Mouse (Mus musculus): Measurements from ENCODE around the gene Slc28a1. TPM values are rescaled to one million over a fixed set of nuclear protein-coding genes. Genes with fewer than 3 reads are reported as not detected.
"Not testable (repeated sequence)": the region's sequence is repeated elsewhere in the genome, so short reads cannot be mapped to it uniquely, and the experiment has no call there.

Slc28a1 gene
- polyA plus RNA-seq, 1 experiment: 3.1 TPM

DNA sequence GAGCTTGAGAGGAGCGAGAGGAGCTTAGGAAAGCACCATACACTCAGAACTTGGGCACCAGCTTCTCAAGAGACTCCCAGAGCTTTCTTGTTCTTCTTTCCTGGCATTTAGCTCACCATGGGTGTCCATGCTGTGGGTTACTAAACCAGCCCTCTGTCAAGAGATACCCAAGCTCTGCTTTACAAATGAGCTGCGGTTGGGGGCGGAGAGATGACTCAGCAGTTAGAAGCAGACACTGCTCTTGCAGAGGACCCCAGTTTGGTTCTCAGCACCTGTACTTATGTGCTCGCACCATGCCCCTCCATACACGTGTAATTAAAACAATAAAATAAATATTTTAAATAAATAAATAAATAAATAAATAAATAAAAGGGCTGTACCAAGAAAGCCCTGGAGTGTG is 22.7 kb downstream of the Slc28a1 start:
- no peaks in the 10 kb centered on the region for H3K36me3 ChIP-seq (ENCODE audit: control insufficient read depth, insufficient read depth, low read length)
- no peak overlapping the region for H3K27ac ChIP-seq (ENCODE audit: control insufficient read depth, insufficient read depth, low read depth, low read length)
- H3K4me1 ChIP-seq (ENCODE audit: control insufficient read depth, insufficient read depth, low read length): peaks cover 3% of the 10 kb centered on the region
- H3K4me3 ChIP-seq (ENCODE audit: control insufficient read depth, low read depth, low read length): no peak overlapping the region
- H3K27me3 ChIP-seq (ENCODE audit: control insufficient read depth, insufficient read depth, low read length): no peaks in the 10 kb centered on the region
- TF ChIP-seq CTCF (IDR thresholded peaks at IDR 0.05; ENCODE audit: control insufficient read depth, insufficient read depth, insufficient replicate concordance, low read depth, low read length): no peak
- no peak for TF ChIP-seq POLR2A (IDR thresholded peaks at IDR 0.05; ENCODE audit: control insufficient read depth, low read depth, low read length)

GRCm38 (mm10) chr7:81139100-81139499 is 24.5 kb downstream of the Slc28a1 start:
- Histone ChIP-seq H3K27ac (ENCODE audit: control insufficient read depth, insufficient read depth, low read depth, low read length) (no peak overlapping the region), H3K27me3 (ENCODE audit: control insufficient read depth, insufficient read depth, low read length) (no peaks in the 10 kb centered on the region), H3K4me3 (ENCODE audit: control insufficient read depth, low read depth, low read length) (no peak overlapping the region), H3K36me3 (ENCODE audit: control insufficient read depth, insufficient read depth, low read length) (no peaks in the 10 kb centered on the region), H3K4me1 (ENCODE audit: control insufficient read depth, insufficient read depth, low read length) (peaks cover 3% of the 10 kb centered on the region)
- TF ChIP-seq CTCF (IDR thresholded peaks at IDR 0.05; ENCODE audit: control insufficient read depth, insufficient read depth, insufficient replicate concordance, low read depth, low read length): no peak
- no peak for TF ChIP-seq POLR2A (IDR thresholded peaks at IDR 0.05; ENCODE audit: control insufficient read depth, low read depth, low read length)

DNA sequence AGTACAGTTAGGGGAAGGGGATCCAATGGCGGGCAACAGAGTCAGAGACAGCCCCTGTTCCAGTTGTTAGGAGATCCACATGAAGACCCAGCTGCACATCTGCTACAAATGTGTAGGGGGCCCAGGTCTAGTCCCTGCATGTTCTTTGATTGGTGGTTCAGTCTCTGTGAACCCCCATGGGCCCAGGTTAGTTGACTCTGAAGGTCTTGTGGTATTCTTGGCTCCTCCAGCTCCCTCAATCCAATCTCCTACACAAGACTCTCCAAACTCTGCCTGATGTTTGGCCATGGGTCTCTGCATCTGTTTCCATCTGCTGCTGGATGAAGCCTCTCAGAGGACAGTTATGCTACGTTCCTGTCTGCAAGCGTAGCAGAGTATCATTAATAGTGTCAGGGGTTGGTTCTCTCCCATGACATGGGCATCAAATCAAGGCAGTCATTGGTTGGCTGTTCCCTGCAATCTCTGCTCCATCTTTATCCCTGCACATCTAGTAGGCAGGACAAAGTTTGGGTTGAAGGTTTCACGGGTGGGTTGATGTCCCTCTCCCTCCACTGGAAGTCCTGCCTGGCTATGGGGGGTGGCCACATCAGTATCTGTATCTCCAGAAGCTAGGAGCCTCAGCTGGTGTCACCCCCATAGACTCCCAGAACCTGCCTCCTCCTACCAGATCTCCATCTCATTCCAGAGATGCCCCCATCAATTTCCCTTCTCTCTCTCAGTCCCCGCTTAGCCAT is 25.2 kb downstream of the Slc28a1 start:
- Histone ChIP-seq H3K36me3 (ENCODE audit: control insufficient read depth, insufficient read depth, low read length) (no peaks in the 10 kb centered on the region), H3K27ac (ENCODE audit: control insufficient read depth, insufficient read depth, low read depth, low read length) (no peak overlapping the region; the same call in 1 of the 2 replicates), H3K4me3 (ENCODE audit: control insufficient read depth, low read depth, low read length) (no peak overlapping the region), H3K4me1 (ENCODE audit: control insufficient read depth, insufficient read depth, low read length) (peaks cover 3% of the 10 kb centered on the region), H3K27me3 (ENCODE audit: control insufficient read depth, insufficient read depth, low read length) (no peaks in the 10 kb centered on the region)
- TF ChIP-seq POLR2A (IDR thresholded peaks at IDR 0.05; ENCODE audit: control insufficient read depth, low read depth, low read length) (no peak), CTCF (IDR thresholded peaks at IDR 0.05; ENCODE audit: control insufficient read depth, insufficient read depth, insufficient replicate concordance, low read depth, low read length) (no peak)

DNA sequence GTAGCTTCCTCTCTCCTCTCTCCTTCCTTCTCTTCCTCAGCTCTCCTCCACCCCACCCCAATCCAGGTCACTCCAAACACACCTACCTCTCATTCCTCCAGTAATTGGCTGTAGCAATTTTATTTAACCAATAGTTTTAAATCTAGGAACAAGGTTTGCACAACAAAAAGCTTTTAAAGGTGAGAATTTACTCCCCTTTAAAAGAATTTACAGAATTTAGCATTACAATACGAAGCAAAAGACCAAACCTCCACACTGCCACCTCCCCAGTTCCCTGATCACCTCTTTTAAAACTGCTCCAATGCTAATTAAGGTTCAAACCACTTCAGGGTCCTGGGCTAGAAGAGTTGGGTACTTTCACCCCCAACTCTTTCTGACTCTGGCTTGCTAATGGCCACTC is 26.9 kb downstream of the Slc28a1 start:
- H3K4me1 ChIP-seq (ENCODE audit: control insufficient read depth, insufficient read depth, low read length): peaks cover 3% of the 10 kb centered on the region
- no peak for TF ChIP-seq CTCF (IDR thresholded peaks at IDR 0.05; ENCODE audit: control insufficient read depth, insufficient read depth, insufficient replicate concordance, low read depth, low read length)
- TF ChIP-seq POLR2A (IDR thresholded peaks at IDR 0.05; ENCODE audit: control insufficient read depth, low read depth, low read length): no peak
- no peaks in the 10 kb centered on the region for H3K27me3 ChIP-seq (ENCODE audit: control insufficient read depth, insufficient read depth, low read length)
- no peaks in the 10 kb centered on the region for H3K36me3 ChIP-seq (ENCODE audit: control insufficient read depth, insufficient read depth, low read length)
- no peak overlapping the region for H3K4me3 ChIP-seq (ENCODE audit: control insufficient read depth, low read depth, low read length)
- H3K27ac ChIP-seq (ENCODE audit: control insufficient read depth, insufficient read depth, low read depth, low read length): no peak overlapping the region

DNA sequence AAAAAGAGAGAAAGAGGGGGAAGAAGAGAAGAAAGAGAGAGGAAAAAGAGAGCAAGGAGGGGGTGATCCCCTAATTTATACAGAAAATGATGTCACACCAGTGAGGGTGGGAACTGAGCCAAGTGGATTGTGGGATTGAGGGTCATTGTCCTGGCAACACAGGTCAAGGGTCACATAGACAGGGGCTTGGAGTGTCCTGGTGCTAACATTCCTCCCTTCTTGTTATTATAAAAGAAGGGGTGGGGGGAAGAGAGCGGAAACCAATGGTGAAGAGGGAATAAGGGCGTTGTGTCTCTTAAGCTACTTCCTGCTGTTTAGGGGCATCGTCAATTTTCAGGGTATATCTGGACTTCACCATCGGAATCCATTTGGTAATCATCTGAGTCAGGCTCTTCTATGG is 28.5 kb downstream of the Slc28a1 start:
- not testable (repeated sequence) for H3K36me3 ChIP-seq (ENCODE audit: control insufficient read depth, insufficient read depth, low read length); H3K27me3 ChIP-seq (ENCODE audit: control insufficient read depth, insufficient read depth, low read length); H3K27ac ChIP-seq (ENCODE audit: control insufficient read depth, insufficient read depth, low read depth, low read length); H3K4me3 ChIP-seq (ENCODE audit: control insufficient read depth, low read depth, low read length); H3K4me1 ChIP-seq (ENCODE audit: control insufficient read depth, insufficient read depth, low read length)

DNA sequence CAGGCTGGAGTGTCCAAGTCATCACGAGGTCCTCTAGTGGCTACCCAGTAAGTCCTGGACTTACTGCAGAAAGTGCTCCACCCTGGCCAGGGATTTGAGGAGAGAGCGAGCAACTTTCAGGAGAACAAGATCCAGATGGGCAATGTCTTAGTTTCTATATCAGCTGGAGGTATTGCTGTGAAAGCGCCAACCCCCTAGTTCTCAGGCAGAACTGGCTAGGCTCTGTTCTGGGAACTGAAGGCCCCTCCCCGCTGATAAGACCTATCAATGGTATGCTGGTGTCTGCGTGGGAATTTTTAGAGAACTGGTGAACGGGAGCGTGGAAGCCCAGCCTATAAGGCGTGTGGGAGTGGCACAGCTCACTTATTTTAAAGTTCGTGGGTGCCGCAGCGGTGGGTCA is 35.2 kb downstream of the Slc28a1 start:
- no peaks in the 10 kb centered on the region for H3K36me3 ChIP-seq (ENCODE audit: control insufficient read depth, insufficient read depth, low read length)
- TF ChIP-seq CTCF (IDR thresholded peaks at IDR 0.05; ENCODE audit: control insufficient read depth, insufficient read depth, insufficient replicate concordance, low read depth, low read length) (no peak), POLR2A (IDR thresholded peaks at IDR 0.05; ENCODE audit: control insufficient read depth, low read depth, low read length) (no peak)

DNA sequence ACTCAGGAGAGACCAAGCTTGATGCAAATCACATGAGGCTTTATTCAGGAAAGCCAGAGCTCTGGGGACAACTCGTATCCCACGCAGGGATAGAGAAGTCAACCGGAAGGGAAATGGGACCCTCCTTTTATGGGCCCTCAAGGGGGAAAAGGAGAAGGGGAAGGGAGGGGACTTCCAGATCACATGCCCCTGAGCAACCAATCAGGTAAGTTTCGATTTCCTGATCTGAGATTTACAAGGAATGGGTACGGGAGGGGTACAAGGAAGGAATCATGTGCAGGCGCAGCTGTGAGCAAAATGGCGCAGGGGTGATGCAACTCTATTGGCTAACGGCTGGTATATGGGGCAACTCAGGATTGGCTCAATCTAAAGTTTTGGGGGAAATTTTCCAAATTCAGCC is 36.6 kb downstream of the Slc28a1 start:
- no peak for TF ChIP-seq POLR2A (IDR thresholded peaks at IDR 0.05; ENCODE audit: control insufficient read depth, low read depth, low read length)
- no peaks in the 10 kb centered on the region for H3K27me3 ChIP-seq (ENCODE audit: control insufficient read depth, insufficient read depth, low read length)
- H3K4me1 ChIP-seq (ENCODE audit: control insufficient read depth, insufficient read depth, low read length): peaks cover 26% of the 10 kb centered on the region
- no peak overlapping the region for H3K27ac ChIP-seq (ENCODE audit: control insufficient read depth, insufficient read depth, low read depth, low read length)
- peak overlapping the region; percentile 72 for H3K4me3 ChIP-seq (ENCODE audit: control insufficient read depth, low read depth, low read length)
- no peaks in the 10 kb centered on the region for H3K36me3 ChIP-seq (ENCODE audit: control insufficient read depth, insufficient read depth, low read length)

More for the DNA sequence above, 35.2 kb downstream of the Slc28a1 start:
- no peak overlapping the region for H3K27ac ChIP-seq (ENCODE audit: control insufficient read depth, insufficient read depth, low read depth, low read length)
- H3K4me3 ChIP-seq (ENCODE audit: control insufficient read depth, low read depth, low read length): peak overlapping the region; percentile 1; the same call in 1 of the 2 replicates
- peaks cover 26% of the 10 kb centered on the region for H3K4me1 ChIP-seq (ENCODE audit: control insufficient read depth, insufficient read depth, low read length)
- no peaks in the 10 kb centered on the region for H3K27me3 ChIP-seq (ENCODE audit: control insufficient read depth, insufficient read depth, low read length)

DNA sequence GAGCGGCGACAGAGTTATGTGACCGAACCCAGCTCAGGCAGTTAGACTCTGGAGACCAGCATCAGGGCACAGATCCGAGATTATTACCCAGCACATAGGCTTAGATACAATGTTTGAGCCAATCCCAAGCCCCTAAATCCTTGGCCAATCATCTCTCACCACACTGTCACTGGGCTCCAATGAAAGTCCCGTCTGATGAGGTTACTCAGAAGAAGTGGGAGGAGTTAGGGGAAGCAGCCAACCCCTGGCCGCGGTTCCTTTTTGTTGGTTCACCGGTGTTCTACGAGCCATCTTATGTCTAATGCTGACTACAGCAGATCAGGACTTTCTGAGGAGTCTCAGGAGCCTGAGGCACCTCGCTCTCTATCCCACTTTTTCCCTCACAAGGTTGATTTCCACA is 37.7 kb downstream of the Slc28a1 start:
- peak overlapping the region; percentile 72 for H3K4me3 ChIP-seq (ENCODE audit: control insufficient read depth, low read depth, low read length)
- H3K4me1 ChIP-seq (ENCODE audit: control insufficient read depth, insufficient read depth, low read length): peaks cover 26% of the 10 kb centered on the region
- H3K27ac ChIP-seq (ENCODE audit: control insufficient read depth, insufficient read depth, low read depth, low read length): no peak overlapping the region
- H3K27me3 ChIP-seq (ENCODE audit: control insufficient read depth, insufficient read depth, low read length): no peaks in the 10 kb centered on the region
- TF ChIP-seq CTCF (IDR thresholded peaks at IDR 0.05; ENCODE audit: control insufficient read depth, insufficient read depth, insufficient replicate concordance, low read depth, low read length) (no peak), POLR2A (IDR thresholded peaks at IDR 0.05; ENCODE audit: control insufficient read depth, low read depth, low read length) (no peak)
- no peaks in the 10 kb centered on the region for H3K36me3 ChIP-seq (ENCODE audit: control insufficient read depth, insufficient read depth, low read length)

Data from testis, adult 2 months (tissue).